Mouse (Mus musculus): Measurements from ENCODE around the gene Rab5c. TPM values are rescaled to one million over a fixed set of nuclear protein-coding genes. Genes with fewer than 3 reads are reported as not detected.

Rab5c gene
- polyA plus RNA-seq, 1 experiment from 2014 or later: 55.5 TPM

DNA sequence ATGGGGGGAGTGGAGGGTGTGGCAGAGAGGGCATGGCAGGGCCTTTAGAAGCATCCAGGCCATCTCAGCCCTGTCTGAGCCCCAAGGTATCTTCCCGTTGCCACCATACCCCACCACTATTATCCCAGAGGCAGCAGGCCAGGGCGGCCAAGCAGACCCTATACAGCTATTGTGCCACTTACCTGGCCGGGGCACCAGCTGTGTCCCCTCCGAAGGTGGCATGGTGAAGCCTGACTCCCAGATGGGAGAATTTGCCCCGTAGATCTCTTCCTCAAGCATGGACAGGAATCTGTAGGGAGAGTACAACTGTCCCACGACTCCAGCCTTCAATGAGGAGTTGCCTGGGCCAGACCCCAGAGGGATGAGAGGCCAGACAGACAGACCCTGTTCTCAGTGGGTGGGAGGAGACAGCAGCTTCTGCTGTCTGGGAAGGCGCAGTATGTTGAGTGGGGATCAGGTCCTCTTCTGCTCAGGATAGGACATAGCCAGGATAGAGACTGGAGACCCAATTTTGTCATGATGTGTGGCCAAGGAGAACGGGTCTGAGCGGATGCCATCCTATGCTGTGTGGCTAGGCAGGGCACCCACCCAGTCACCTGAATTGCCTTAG, 28.7 kb downstream of the Rab5c start:
- no peaks in the 10 kb centered on the region for H3K9me3 ChIP-seq (ENCODE audit: control insufficient read depth, low read depth, low read length)
- ATAC-seq (ENCODE audit: insufficient number of reproducible peaks, insufficient read depth, low FRiP score, low read depth): no peak
- H3K4me1 ChIP-seq (ENCODE audit: control insufficient read depth, insufficient read depth, low read length): peaks cover 13% of the 10 kb centered on the region
- H3K4me3 ChIP-seq (ENCODE audit: low read depth, low read length): no peak overlapping the region
- no peaks in the 10 kb centered on the region for H3K27me3 ChIP-seq (ENCODE audit: control insufficient read depth, insufficient read depth, low read length)
- no peak overlapping the region for H3K4me2 ChIP-seq (replicated peaks; ENCODE audit: low read depth, low read length)
- H3K36me3 ChIP-seq (ENCODE audit: control insufficient read depth, insufficient read depth, low read length): peaks cover 48% of the 10 kb centered on the region
- 91% methylated on average over 9 of the region's 9 CpGs for WGBS
- H3K27ac ChIP-seq (ENCODE audit: low read length): no peak overlapping the region
- no peak overlapping the region for H3K9ac ChIP-seq (replicated peaks; ENCODE audit: low read depth, low read length)

DNA sequence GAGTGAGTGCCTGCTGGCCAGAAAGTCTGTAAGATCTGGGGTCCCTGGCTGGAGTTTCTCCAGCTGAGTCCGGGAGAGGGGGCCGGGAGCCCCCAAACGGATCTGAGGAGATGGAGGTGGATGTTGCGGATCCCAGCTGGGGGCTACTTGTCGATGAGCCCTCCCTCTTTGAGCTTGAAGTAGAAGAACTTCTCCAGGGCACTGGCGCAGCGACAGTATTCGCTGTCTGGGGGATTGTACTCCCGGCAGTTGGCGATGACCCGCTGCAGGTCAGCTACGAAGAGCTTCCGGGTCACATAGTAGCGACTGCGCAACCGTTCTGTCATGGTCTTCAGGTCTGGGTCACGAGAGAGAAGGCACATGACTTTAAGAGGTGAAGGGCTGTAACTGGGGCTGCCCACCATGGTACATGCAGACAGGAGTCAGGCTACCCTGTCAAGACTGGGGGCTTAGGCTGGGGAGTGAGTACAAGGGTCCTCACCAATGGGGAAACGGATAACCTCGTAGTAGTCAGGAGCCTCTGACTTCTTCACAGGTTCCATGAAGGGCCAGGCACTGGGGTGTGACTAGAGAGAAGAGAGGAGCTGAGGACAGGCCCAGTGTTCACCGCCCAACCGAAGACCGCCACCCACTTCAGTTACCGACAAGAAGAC, 32.8 kb downstream of the Rab5c start:
- Histone ChIP-seq H3K4me2 (replicated peaks; ENCODE audit: low read depth, low read length) (no peak overlapping the region), H3K4me3 (ENCODE audit: low read depth, low read length) (no peak overlapping the region), H3K9ac (replicated peaks; ENCODE audit: low read depth, low read length) (no peak overlapping the region), H3K27ac (ENCODE audit: low read length) (no peak overlapping the region), H3K9me3 (ENCODE audit: control insufficient read depth, low read depth, low read length) (no peaks in the 10 kb centered on the region), H3K27me3 (ENCODE audit: control insufficient read depth, insufficient read depth, low read length) (no peaks in the 10 kb centered on the region), H3K36me3 (ENCODE audit: control insufficient read depth, insufficient read depth, low read length) (peaks cover 46% of the 10 kb centered on the region), H3K4me1 (ENCODE audit: control insufficient read depth, insufficient read depth, low read length) (peaks cover 3% of the 10 kb centered on the region; the same call in 1 of the 2 replicates)
- WGBS: 93% methylated on average over 23 of the region's 23 CpGs
- no peak for ATAC-seq (ENCODE audit: insufficient number of reproducible peaks, insufficient read depth, low FRiP score, low read depth)

- Histone ChIP-seq H3K4me2 (replicated peaks; ENCODE audit: low read depth, low read length) (0 out of 2 replicates have a peak within 1 kb of the TSS, but pooled peaks have one; percentile 33), H3K4me1 (ENCODE audit: control insufficient read depth, insufficient read depth, low read length) (peaks cover 3% of the 10 kb centered on the region; the same call in 1 of the 2 replicates), H3K4me3 (ENCODE audit: low read depth, low read length) (no peak within 1 kb of the TSS), H3K27me3 (ENCODE audit: control insufficient read depth, insufficient read depth, low read length) (no peaks in the 10 kb centered on the region), H3K27ac (ENCODE audit: low read length) (no peak within 1 kb of the TSS), H3K36me3 (ENCODE audit: control insufficient read depth, insufficient read depth, low read length) (peaks cover 41% of the 10 kb centered on the region), H3K9me3 (ENCODE audit: control insufficient read depth, low read depth, low read length) (no peaks in the 10 kb centered on the region), H3K9ac (replicated peaks; ENCODE audit: low read depth, low read length) (no peak within 1 kb of the TSS)
- 68% methylated on average over 7 of the region's 7 CpGs for WGBS
- ATAC-seq (ENCODE audit: insufficient number of reproducible peaks, insufficient read depth, low FRiP score, low read depth): no peak
These were observed 34.0 kb downstream of the Rab5c start, which contains the start of gene Dhx58 for GRCm38 (mm10) chr11:100703851-100704531. Dhx58 (minus strand) TSS chr11:100704271.

DNA sequence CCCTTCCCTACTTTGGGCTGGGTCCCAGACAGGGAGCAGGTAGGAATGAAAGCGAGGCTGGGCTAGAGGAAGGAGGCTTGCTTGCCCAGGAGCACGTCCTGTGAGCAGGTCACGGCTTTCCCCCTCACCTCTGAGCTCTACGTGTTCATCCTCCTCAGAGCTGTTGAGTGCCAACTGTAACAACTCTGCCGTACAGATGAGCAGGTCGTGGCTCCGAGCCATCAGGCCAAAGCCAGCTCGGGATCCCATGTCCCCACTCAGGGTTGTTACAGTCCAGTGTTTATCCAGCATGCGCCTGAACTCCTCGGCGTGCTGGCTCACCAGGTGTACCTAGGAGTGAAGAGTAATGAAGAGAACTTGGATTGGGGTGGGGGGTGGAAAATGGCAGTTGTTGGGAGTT, 34.6 kb downstream of the Rab5c start:
- H3K27me3 ChIP-seq (ENCODE audit: control insufficient read depth, insufficient read depth, low read length): no peaks in the 10 kb centered on the region
- no peak for ATAC-seq (ENCODE audit: insufficient number of reproducible peaks, insufficient read depth, low FRiP score, low read depth)
- H3K36me3 ChIP-seq (ENCODE audit: control insufficient read depth, insufficient read depth, low read length): peaks cover 35% of the 10 kb centered on the region
- H3K4me3 ChIP-seq (ENCODE audit: low read depth, low read length): no peak overlapping the region
- H3K9ac ChIP-seq (replicated peaks; ENCODE audit: low read depth, low read length): no peak overlapping the region
- H3K27ac ChIP-seq (ENCODE audit: low read length): no peak overlapping the region
- H3K4me2 ChIP-seq (replicated peaks; ENCODE audit: low read depth, low read length): 0 out of 2 replicates have a peak overlapping the region, but pooled peaks have one; percentile 33
- H3K4me1 ChIP-seq (ENCODE audit: control insufficient read depth, insufficient read depth, low read length): peaks cover 3% of the 10 kb centered on the region; the same call in 1 of the 2 replicates
- WGBS: 60% methylated on average over 11 of the region's 11 CpGs
- H3K9me3 ChIP-seq (ENCODE audit: control insufficient read depth, low read depth, low read length): no peaks in the 10 kb centered on the region

- peaks cover 30% of the 10 kb centered on the region for H3K36me3 ChIP-seq (ENCODE audit: control insufficient read depth, insufficient read depth, low read length)
- H3K9ac ChIP-seq (replicated peaks; ENCODE audit: low read depth, low read length): 0 out of 2 replicates have a peak overlapping the region, but pooled peaks have one; percentile 2
- H3K27me3 ChIP-seq (ENCODE audit: control insufficient read depth, insufficient read depth, low read length): no peaks in the 10 kb centered on the region
- WGBS: 38% methylated on average over 7 of the region's 7 CpGs
- no peaks in the 10 kb centered on the region for H3K9me3 ChIP-seq (ENCODE audit: control insufficient read depth, low read depth, low read length)
- peaks cover 3% of the 10 kb centered on the region; the same call in 1 of the 2 replicates for H3K4me1 ChIP-seq (ENCODE audit: control insufficient read depth, insufficient read depth, low read length)
- no peak for ATAC-seq (ENCODE audit: insufficient number of reproducible peaks, insufficient read depth, low FRiP score, low read depth)
- no peak overlapping the region for H3K27ac ChIP-seq (ENCODE audit: low read length)
- H3K4me3 ChIP-seq (ENCODE audit: low read depth, low read length): no peak overlapping the region
- H3K4me2 ChIP-seq (replicated peaks; ENCODE audit: low read depth, low read length): peak overlapping the region; percentile 33; the same call in 1 of the 2 replicates
These were observed 35.1 kb downstream of the Rab5c start for GRCm38 (mm10) chr11:100702906-100703305.

DNA sequence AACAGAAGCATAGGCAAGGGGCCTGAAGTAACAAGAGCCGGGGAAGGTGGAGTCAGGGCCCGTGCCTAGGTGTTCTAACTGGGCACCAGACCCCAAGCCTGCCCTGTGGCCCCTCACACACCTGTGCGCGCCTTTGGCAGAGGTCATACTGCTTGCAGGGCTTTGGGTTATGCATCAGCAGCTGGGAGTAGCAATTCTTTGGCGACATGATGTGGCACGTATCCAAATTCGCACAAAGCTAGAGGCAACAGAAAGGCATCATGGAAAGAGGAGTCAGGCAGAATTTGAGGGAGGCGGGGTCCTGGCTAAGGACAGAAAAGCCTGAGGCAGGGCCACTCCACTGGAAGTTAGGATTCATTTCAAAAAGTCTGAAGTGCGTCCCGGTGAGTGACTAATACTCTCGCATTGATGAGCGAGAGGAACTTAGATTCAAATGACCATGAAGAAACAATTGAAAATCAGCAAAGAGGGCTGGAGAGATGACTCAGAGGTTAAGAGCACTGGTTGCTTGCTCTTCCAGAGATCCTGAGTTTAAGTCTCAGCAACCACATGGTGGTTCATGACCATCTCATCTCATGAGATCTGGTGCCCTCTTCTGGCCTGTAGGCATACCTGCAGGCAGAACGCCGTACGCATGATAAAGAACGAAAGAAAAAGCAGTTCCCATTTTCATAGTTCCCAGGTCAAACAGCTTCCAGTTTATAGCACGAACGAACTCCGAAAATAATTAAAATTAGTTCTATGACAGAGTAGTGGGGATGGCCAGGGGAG, 35.7 kb downstream of the Rab5c start:
- peaks cover 24% of the 10 kb centered on the region for H3K36me3 ChIP-seq (ENCODE audit: control insufficient read depth, insufficient read depth, low read length)
- 0 out of 2 replicates have a peak overlapping the region, but pooled peaks have one; percentile 2 for H3K9ac ChIP-seq (replicated peaks; ENCODE audit: low read depth, low read length)
- H3K4me3 ChIP-seq (ENCODE audit: low read depth, low read length): no peak overlapping the region
- H3K27me3 ChIP-seq (ENCODE audit: control insufficient read depth, insufficient read depth, low read length): no peaks in the 10 kb centered on the region
- ATAC-seq (ENCODE audit: insufficient number of reproducible peaks, insufficient read depth, low FRiP score, low read depth): peak; percentile 8; the same call in 1 of the 2 replicates
- peaks cover 3% of the 10 kb centered on the region; the same call in 1 of the 2 replicates for H3K4me1 ChIP-seq (ENCODE audit: control insufficient read depth, insufficient read depth, low read length)
- H3K9me3 ChIP-seq (ENCODE audit: control insufficient read depth, low read depth, low read length): no peaks in the 10 kb centered on the region
- H3K4me2 ChIP-seq (replicated peaks; ENCODE audit: low read depth, low read length): peak overlapping the region; percentile 33; the same call in 1 of the 2 replicates
- no peak overlapping the region for H3K27ac ChIP-seq (ENCODE audit: low read length)
- 36% methylated on average over 19 of the region's 19 CpGs for WGBS

- 6% methylated on average over 14 of the region's 14 CpGs for WGBS
- H3K27ac ChIP-seq (ENCODE audit: low read length): no peak overlapping the region
- no peak for ATAC-seq (ENCODE audit: insufficient number of reproducible peaks, insufficient read depth, low FRiP score, low read depth)
- no peak overlapping the region for H3K9ac ChIP-seq (replicated peaks; ENCODE audit: low read depth, low read length)
- peak overlapping the region; percentile 33 for H3K4me2 ChIP-seq (replicated peaks; ENCODE audit: low read depth, low read length)
- no peaks in the 10 kb centered on the region for H3K27me3 ChIP-seq (ENCODE audit: control insufficient read depth, insufficient read depth, low read length)
- H3K9me3 ChIP-seq (ENCODE audit: control insufficient read depth, low read depth, low read length): no peaks in the 10 kb centered on the region
- peaks cover 14% of the 10 kb centered on the region for H3K36me3 ChIP-seq (ENCODE audit: control insufficient read depth, insufficient read depth, low read length)
- H3K4me3 ChIP-seq (ENCODE audit: low read depth, low read length): peak overlapping the region; percentile 16; the same call in 1 of the 2 replicates
- H3K4me1 ChIP-seq (ENCODE audit: control insufficient read depth, insufficient read depth, low read length): peaks cover 3% of the 10 kb centered on the region; the same call in 1 of the 2 replicates
These were observed 36.7 kb downstream of the Rab5c start for GRCm38 (mm10) chr11:100701301-100701700.

GRCm38 (mm10) chr11:100700710-100701109, 37.3 kb downstream of the Rab5c start:
- peaks cover 8% of the 10 kb centered on the region; the same call in 1 of the 2 replicates for H3K36me3 ChIP-seq (ENCODE audit: control insufficient read depth, insufficient read depth, low read length)
- WGBS: 74% methylated on average over 3 of the region's 3 CpGs
- no peaks in the 10 kb centered on the region for H3K27me3 ChIP-seq (ENCODE audit: control insufficient read depth, insufficient read depth, low read length)
- H3K4me2 ChIP-seq (replicated peaks; ENCODE audit: low read depth, low read length): no peak overlapping the region
- peaks cover 3% of the 10 kb centered on the region; the same call in 1 of the 2 replicates for H3K4me1 ChIP-seq (ENCODE audit: control insufficient read depth, insufficient read depth, low read length)
- H3K9ac ChIP-seq (replicated peaks; ENCODE audit: low read depth, low read length): no peak overlapping the region
- no peaks in the 10 kb centered on the region for H3K9me3 ChIP-seq (ENCODE audit: control insufficient read depth, low read depth, low read length)
- no peak overlapping the region for H3K4me3 ChIP-seq (ENCODE audit: low read depth, low read length)
- ATAC-seq (ENCODE audit: insufficient number of reproducible peaks, insufficient read depth, low FRiP score, low read depth): no peak
- H3K27ac ChIP-seq (ENCODE audit: low read length): no peak overlapping the region

Measured in stomach, embryonic 14.5 days (tissue).